Mouse (Mus musculus) small intestine, adult 2 months (tissue): Measurements from ENCODE around the gene Oosp1. TPM values are rescaled to one million over a fixed set of nuclear protein-coding genes. Genes with fewer than 3 reads are reported as not detected.

Experiments
- H3K27ac ChIP-seq: fragments of 200-500 bp; 2 replicates; pipeline ENCODE4 v1.5.1; 2012; ENCODE audit warnings: low read depth, low read length, control low read depth, inconsistent platforms; ENCODE audit not compliant: insufficient read depth
- H3K27me3 ChIP-seq: fragments of 200-500 bp; 2 replicates; pipeline ENCODE4 v1.6.1; 2012; ENCODE audit warnings: mild to moderate bottlenecking, moderate library complexity, low read length, inconsistent platforms; ENCODE audit not compliant: control insufficient read depth, insufficient read depth
- H3K36me3 ChIP-seq: fragments of 200-500 bp; 2 replicates; pipeline ENCODE4 v1.6.1; 2012; ENCODE audit warnings: mild to moderate bottlenecking, low read length, control low read depth, inconsistent platforms; ENCODE audit not compliant: control insufficient read depth, insufficient read depth
- H3K4me1 ChIP-seq: fragments of 200-500 bp; 2 replicates; pipeline ENCODE4 v1.6.1; 2012; ENCODE audit warnings: low read length, inconsistent platforms, mixed read lengths; ENCODE audit not compliant: control insufficient read depth, insufficient read depth, insufficient read length
- H3K4me3 ChIP-seq: fragments of 200-500 bp; 2 replicates; pipeline ENCODE4 v1.5.1; 2012; ENCODE audit warnings: low read depth, mild to moderate bottlenecking, control low read depth, inconsistent platforms, low read length, moderate library complexity
- CTCF ChIP-seq: fragments of 200-500 bp; IDR thresholded peaks from 2 replicates; pipeline ENCODE4 v1.5.1; 2012; ENCODE audit warnings: low read depth, mild to moderate bottlenecking, control low read depth, inconsistent platforms, low read length, moderate library complexity, mixed read lengths; ENCODE audit not compliant: insufficient replicate concordance, insufficient read length; ENCODE audit errors: extremely low read depth
- POLR2A ChIP-seq: fragments of 200-500 bp; IDR thresholded peaks from 2 replicates; pipeline ENCODE4 v1.6.1; 2012; ENCODE audit warnings: low read depth, mild to moderate bottlenecking, control low read depth, inconsistent platforms, low read length, moderate library complexity
- WGBS: fragments of 180-500 bp; shearing (Covaris S2); methylation state at CpG from one replicate; pipeline ENCODE4 v1.1.7; 2018; 5-methylcytosine and 5-hydroxymethylcytosine counted together
- polyA plus RNA-seq: library from polyadenylated mRNA; depleted of rRNA; stranded (reverse); fragments of >200 nt; gene quantifications from 2 replicates; pipeline ENCODE4 v1.2.3, GENCODE M21; 2012; rRNA removed

The Oosp1 gene
- polyA plus RNA-seq, 1 experiment, result 0.38 TPM

GRCm38 (mm10) chr19:11624800-11625199 is 66.2 kb downstream of the Oosp1 start:
- no peaks in the 10 kb centered on the region for H3K36me3 ChIP-seq
- TF ChIP-seq POLR2A (no peak), CTCF (no peak)
- H3K27ac ChIP-seq, result no peak overlapping the region
- H3K4me1 ChIP-seq, result no peaks in the 10 kb centered on the region
- H3K4me3 ChIP-seq, result no peak overlapping the region
- no peaks in the 10 kb centered on the region for H3K27me3 ChIP-seq

GRCm38 (mm10) chr19:11623551-11623950 is 67.4 kb downstream of the Oosp1 start, which contains the start of gene Ms4a2:
Gene Ms4a2, minus strand, starts transcription at chr19:11623719.
- H3K27me3 ChIP-seq, result no peaks in the 10 kb centered on the region
- no peak within 1 kb of the TSS for H3K27ac ChIP-seq
- no peaks in the 10 kb centered on the region for H3K4me1 ChIP-seq
- TF ChIP-seq CTCF (no peak), POLR2A (no peak)
- H3K36me3 ChIP-seq, result no peaks in the 10 kb centered on the region
- 88% methylated on average over 2 of the region's 2 CpGs for whole genome bisulfite sequencing
- H3K4me3 ChIP-seq, result no peak within 1 kb of the TSS

GRCm38 (mm10) chr19:11617983-11618382 is 73.0 kb downstream of the Oosp1 start:
- H3K36me3 ChIP-seq, result no peaks in the 10 kb centered on the region
- no peak overlapping the region for H3K4me3 ChIP-seq
- no peaks in the 10 kb centered on the region; the same call in 1 of the 2 replicates for H3K27me3 ChIP-seq
- no peaks in the 10 kb centered on the region for H3K4me1 ChIP-seq
- TF ChIP-seq CTCF (no peak), POLR2A (no peak)
- no peak overlapping the region for H3K27ac ChIP-seq

Other genes with a start within 250 kb of the Oosp1 start
- 0.60 and 0.63 TPM in 2 replicates for gene Ms4a4b, start 247.6 kb downstream of the Oosp1 start, polyA plus RNA-seq
- 1.1 and 1.6 TPM in 2 replicates for gene Ms4a6c, start 221.8 kb downstream of the Oosp1 start, polyA plus RNA-seq
- gene Gm8369, start 205.2 kb downstream of the Oosp1 start, polyA plus RNA-seq, result 0.28 and 0.82 TPM in 2 replicates
- 1.2 and 1.3 TPM in 2 replicates for gene Ms4a6b, start 174.6 kb downstream of the Oosp1 start, polyA plus RNA-seq
- 5.5 and 6.6 TPM in 2 replicates for gene Ms4a4d, start 154.3 kb downstream of the Oosp1 start, polyA plus RNA-seq
- 1.5 and 1.7 TPM in 2 replicates for gene Ms4a6d, start 86.3 kb downstream of the Oosp1 start, polyA plus RNA-seq
- gene Ms4a2, start 67.4 kb downstream of the Oosp1 start, polyA plus RNA-seq, result not detected in 2 replicates
- gene Ms4a3, start 50.3 kb downstream of the Oosp1 start, polyA plus RNA-seq, result not detected in 2 replicates
- not detected in 2 replicates for gene Oosp2, start 30.6 kb downstream of the Oosp1 start, polyA plus RNA-seq
- not detected in 2 replicates for gene Oosp3, start 5.9 kb upstream of the Oosp1 start, polyA plus RNA-seq
- 0.09 and 8.4 TPM in 2 replicates for gene Gif, start 56.4 kb upstream of the Oosp1 start, polyA plus RNA-seq
- 1.8 and 4.0 TPM in 2 replicates for gene Mrpl16, start 79.2 kb upstream of the Oosp1 start, polyA plus RNA-seq
- 12.7 and 38.0 TPM in 2 replicates for gene Stx3, start 128.3 kb upstream of the Oosp1 start, polyA plus RNA-seq
- not detected in 2 replicates for gene Olfr1417, start 148.1 kb upstream of the Oosp1 start, polyA plus RNA-seq
- not detected in 2 replicates for gene Olfr1418, start 169.9 kb upstream of the Oosp1 start, polyA plus RNA-seq
- gene Olfr1419, start 184.0 kb upstream of the Oosp1 start, polyA plus RNA-seq, result not detected in 2 replicates
- gene Olfr1420, start 195.4 kb upstream of the Oosp1 start, polyA plus RNA-seq, result not detected in 2 replicates
- gene Patl1, start 221.2 kb upstream of the Oosp1 start, polyA plus RNA-seq, result 6.6 and 12.2 TPM in 2 replicates